Mouse (Mus musculus) gastrocnemius, postnatal 14 days (tissue): Measurements from ENCODE around the gene Jpt1. TPM values are rescaled to one million over a fixed set of nuclear protein-coding genes. Genes with fewer than 3 reads are reported as not detected.
"Not testable (repeated sequence)": the region's sequence is repeated elsewhere in the genome, so short reads cannot be mapped to it uniquely, and the experiment has no call there.

Experiments used
- DNase-seq: peaks from one replicate; pipeline ENCODE4 v3.0.0; 2021; ENCODE audit warnings: mixed read lengths
- intact Hi-C: fragments of 180-260 bp; cut with DNase I; formaldehyde crosslinking; loops from one replicate; pipeline ENCODE4 v1.15.1; 2025; ENCODE audit warnings: low total_unique reads
- long read RNA-seq, 2 experiments: library from polyadenylated mRNA; stranded (forward); transcript quantifications; one replicate each; pipeline ENCODE4 v2.0.0; 2021
- total RNA-seq, 2 experiments: library from RNA; stranded (reverse); gene quantifications; 2 replicates each; pipeline ENCODE4 v1.2.3; 2021

Gene Jpt1
- 10 to 100 TPM; 84.9 to 97.5 TPM for total RNA-seq
- long read RNA-seq, experiment 1, partial matches to known transcripts: 0 of 5 reads
- long read RNA-seq, experiment 1, other reads (novel, unspliced or antisense): 5 of 5 reads
- long read RNA-seq, experiment 2, partial matches to known transcripts: 0 of 1 reads
- long read RNA-seq, experiment 2, other reads (novel, unspliced or antisense): 1 of 1 reads

- peak; percentile 95 for DNase-seq
- intact Hi-C loops: no loop called here
Measured at GRCm38 (mm10) chr11:115514238-115514663, at the start of gene Jpt1. Gene Jpt1 (minus strand): TSS chr11:115514387.

GRCm38 (mm10) chr11:115563406-115563805 lies 49.2 kb upstream of the Jpt1 start:
- intact Hi-C loops: no loop called here

DNA sequence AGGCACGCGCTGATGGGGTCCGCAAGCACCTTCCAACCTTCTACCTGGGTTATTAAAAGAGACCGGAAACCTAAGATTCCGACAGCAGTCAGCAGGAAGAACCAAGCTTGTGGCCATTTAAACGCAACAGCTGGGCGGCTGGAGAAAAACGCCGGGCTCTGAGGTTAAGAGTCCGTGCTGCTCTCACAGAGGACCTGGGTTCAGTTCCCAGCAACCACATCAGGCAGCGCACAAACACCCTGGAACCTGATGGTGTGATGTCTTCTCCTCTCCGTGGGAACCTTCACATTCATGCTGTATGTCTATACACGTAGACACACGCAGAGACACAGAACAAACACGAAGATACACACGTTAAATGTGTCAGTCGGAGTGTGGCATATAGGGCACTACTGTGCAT lies 41.5 kb upstream of the Jpt1 start:
- no peak for DNase-seq
- intact Hi-C loops: no loop called here

More at GRCm38 (mm10) chr11:115563406-115563805, 49.2 kb upstream of the Jpt1 start:
- DNase-seq: no peak

GRCm38 (mm10) chr11:115552783-115553182 lies 38.6 kb upstream of the Jpt1 start:
- DNase-seq: no peak
- intact Hi-C loops: no loop called here

- intact Hi-C loops: no loop called here
- no peak for DNase-seq
Measured at GRCm38 (mm10) chr11:115543571-115543970, 29.4 kb upstream of the Jpt1 start.

GRCm38 (mm10) chr11:115538045-115538444 lies 23.9 kb upstream of the Jpt1 start:
- DNase-seq: no peak
- intact Hi-C loops: no loop called here

DNA sequence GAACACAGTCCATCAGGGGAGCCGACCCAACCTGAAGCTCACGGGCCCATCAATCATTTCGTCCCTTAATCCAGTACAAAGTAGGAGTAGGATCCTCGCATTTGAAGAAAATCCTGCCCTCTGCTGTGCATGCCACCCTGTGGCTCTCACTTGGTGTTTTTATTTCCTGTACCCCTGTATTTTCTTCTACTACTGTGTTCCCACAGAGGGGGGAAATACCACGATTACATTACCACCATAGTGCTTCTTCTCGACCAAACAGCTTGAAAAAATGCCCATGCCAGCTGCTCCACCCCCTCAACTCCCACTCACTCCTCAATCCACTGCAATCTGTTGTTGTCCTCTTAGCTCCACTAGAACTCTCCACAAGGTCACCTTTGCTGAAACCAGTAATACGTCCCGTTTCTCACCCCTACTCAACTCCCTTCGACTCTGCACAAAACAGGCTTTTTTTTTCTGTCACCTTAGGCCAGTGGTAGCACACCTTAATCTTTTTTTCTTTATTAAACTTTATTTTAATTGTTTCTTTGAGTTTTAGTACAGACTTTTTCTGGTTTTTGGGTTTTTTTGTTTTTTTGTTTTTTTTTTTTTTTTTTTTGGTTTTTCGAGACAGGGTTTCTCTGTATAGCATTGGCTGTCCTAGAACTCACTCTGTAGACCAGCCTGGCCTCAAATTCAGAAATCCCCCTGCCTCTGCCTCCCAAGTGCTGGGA lies 22.8 kb upstream of the Jpt1 start:
- intact Hi-C loops: no loop called here
- DNase-seq: no peak

DNA sequence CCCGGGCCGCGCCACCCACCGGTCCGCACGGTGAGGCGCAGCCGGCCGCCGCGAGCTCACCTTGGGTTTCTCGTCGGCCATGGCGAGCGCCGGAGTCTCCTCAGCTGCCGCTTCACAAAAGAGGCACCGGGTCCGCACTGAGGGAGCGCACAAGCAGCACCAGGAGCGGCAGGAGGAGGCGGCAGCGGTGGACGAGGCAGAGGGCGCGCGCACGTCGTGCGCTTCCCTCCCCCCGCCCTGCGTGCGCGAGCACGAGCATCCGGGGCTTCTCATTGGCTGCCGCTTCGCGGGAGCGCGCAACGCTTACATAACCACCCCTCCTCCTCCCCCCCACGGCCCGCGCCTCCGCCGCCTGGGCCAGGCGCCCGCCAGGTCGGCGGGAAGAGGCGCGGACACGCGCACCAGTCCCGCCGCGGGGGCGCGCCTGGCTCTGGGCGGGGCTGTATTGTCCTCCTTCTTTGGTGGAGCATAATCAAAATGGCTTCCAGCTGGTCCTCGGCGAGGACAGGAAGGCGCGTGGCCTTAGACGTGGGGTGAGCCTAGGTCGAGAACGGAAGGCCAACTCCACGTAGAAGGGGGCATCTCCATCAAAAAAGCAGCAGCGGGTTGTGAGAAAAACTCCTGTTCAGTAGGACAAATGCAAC lies 22.0 kb upstream of the Jpt1 start, which contains the start of gene Sumo2:
TSS of gene Sumo2 (minus strand) at position 239 of the 644 bp plus-strand sequence.
- intact Hi-C loops: no loop called here
- peak; percentile 98 for DNase-seq

DNA sequence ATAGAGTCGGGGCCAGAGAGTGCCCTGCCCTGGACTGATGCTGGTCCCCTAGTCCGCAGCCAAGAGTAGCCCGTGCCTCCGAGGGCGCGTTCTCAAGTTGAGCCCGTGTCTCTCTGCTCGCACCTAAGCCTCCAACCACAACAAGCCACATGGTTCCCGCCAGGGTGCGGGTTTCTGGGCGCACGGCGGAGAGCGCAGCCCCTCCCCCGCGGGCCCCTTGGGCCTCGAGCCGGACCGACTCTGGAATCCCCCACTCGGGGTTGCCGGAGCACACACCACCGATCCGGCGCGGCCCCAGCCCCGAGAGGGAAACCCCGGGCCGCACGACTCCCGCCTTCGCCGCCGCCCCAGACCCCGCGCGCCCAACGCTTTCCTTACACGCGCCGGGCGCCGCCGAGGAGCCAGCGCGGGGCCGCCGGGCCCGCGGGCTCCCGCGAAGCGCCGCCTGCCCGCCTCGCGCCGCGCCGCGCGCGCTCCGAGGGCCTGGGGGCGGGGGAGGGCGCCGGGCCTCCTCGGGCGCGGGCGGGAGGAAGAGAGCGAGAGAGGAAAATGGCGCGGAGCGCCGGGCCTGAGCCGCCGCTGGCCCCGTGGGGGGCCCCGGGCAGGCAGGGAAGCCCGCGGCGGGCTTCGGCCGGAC lies 21.3 kb upstream of the Jpt1 start:
- intact Hi-C loops: no loop called here
- peak; percentile 72 for DNase-seq

- intact Hi-C loops: no loop called here
- DNase-seq: no peak
Measured at GRCm38 (mm10) chr11:115534759-115535371, 20.7 kb upstream of the Jpt1 start.

DNA sequence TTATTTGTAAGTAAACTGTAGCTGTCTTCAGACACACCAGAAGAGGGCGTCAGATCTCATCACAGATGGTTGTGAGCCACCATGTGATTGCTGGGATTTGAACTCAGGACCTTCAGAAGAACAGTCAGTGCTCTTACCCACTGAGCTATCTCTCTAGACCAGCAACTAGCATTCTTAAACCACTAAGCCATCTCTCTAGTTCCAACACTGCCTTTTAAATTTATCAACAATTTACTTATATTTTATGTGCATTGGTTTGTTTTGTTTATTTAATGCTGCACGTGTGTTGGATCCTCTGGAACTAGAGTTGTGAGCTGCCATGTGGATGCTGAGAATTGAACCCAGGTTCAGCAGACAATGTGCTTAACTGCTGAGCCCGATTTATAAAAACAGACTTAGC lies 12.3 kb upstream of the Jpt1 start:
- intact Hi-C loops, DNase-seq: not testable (repeated sequence)

- intact Hi-C loops: no loop called here
- DNase-seq: no peak
Measured at GRCm38 (mm10) chr11:115522703-115523102, 8.5 kb upstream of the Jpt1 start.

DNA sequence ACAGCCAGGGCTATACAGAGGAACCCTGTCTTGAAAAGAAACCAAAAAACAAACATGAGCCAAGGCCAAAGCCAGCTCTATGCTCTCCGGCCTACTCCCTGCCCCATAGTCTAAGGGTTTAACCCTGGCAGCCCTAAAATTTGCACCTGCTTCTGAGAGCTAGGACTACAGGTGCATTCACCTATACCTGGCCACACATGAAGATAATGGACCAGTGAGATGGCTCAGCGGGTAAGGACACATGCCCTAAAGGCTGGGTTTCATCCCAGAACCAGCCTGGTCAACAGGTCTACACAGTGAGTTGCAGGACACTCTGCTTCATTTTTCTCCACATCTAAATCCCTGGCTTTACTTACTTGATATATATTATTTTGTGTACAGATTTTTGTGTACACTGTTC lies 8.1 kb upstream of the Jpt1 start:
- intact Hi-C loops: no loop called here
- no peak for DNase-seq

DNA sequence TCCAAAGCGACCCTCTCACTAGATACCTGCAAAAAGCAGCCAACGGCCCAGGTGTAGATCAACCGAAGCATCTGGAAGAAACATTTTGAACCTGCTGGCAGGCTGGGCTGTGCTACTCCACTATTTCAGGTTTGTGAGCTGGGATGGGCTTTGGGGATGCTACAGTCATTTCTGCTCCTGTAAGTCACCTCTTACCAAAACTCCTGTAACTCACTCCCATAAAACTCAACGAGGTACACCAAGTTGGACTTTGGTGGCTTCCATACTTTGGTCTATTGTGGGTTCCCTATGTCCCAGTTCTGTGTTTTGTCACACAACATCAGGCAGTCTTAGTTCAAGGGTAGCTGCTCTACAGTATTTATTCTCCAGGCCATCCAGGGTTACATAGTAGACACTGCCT lies 6.9 kb upstream of the Jpt1 start:
- intact Hi-C loops: no loop called here
- no peak for DNase-seq

- DNase-seq: no peak
- intact Hi-C loops: no loop called here
Measured at GRCm38 (mm10) chr11:115520218-115520617, 6.0 kb upstream of the Jpt1 start.

- intact Hi-C loops: no loop called here
- DNase-seq: no peak
Measured at GRCm38 (mm10) chr11:115519581-115519980, 5.4 kb upstream of the Jpt1 start.

DNA sequence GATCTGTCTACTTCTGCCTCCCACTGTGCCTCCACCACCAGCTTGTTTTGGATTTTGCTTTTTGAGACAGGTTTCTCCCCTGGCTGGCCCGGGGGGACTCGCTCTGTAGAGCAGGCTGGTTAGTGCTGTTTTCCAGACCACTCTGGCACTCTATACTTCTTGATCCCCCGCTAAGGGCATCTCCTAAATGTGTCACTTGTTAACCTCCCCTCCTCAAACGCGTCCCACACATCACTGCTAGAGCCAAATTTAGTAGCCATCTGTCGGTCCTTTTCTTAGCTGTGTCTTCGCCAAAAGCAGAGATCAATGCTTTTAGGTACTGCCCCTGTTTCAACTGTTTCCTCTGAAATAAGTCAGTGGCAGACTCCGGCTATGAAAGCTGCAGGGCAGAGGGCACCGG lies 4.5 kb upstream of the Jpt1 start:
- intact Hi-C loops: no loop called here
- DNase-seq: no peak

DNA sequence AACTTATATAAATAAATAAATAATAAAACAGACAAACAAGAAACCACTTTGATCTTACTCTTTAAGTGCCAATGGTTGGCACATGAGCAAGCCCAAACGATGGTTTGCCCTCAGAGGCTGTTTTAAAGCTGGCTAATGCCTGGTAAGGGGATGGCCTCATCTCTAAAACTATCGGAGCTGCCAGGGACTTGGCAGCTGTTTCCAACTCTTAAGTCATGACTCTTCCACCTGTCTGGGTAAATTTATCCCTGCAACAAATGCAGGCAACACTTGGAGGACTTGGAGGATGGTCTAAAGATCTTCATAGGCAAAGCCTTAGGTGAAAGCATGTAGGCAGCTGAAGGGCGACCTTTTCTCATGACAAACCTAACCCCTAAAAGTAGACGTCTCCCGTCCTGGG lies 2.8 kb upstream of the Jpt1 start:
- intact Hi-C loops: no loop called here
- DNase-seq: no peak

DNA sequence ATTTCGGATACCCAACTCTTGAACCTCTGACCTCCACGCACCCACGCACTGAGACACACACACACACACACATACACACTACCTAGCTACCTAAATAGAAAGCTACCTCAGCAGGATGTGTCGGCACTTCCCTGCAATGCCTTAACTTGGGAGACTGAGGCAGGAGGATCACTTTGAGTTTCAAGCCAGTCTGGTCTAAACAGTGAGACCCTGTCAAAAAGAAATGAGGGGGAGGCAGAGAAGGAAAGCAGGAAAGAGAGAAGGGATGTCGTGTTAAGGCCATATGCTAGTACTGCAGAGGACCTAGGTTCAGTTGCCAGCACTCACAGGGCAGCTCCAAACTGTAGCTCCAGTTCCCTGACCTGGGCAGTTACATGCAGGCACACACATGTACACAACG lies 834 bp upstream of the Jpt1 start:
- intact Hi-C loops: no loop called here

More for the DNA sequence above, 834 bp upstream of the Jpt1 start:
- no peak for DNase-seq
